Mouse (Mus musculus) heart, adult 8-10 months (tissue): ENCODE data around the gene Nkx2-1. TPM values are rescaled to one million over a fixed set of nuclear protein-coding genes. Genes with fewer than 3 reads are reported as not detected.
A peak's percentile ranks its signal among the peaks of the same experiment; 100 is the strongest.
"Not testable (repeated sequence)": the region's sequence is repeated elsewhere in the genome, so short reads cannot be mapped to it uniquely, and the experiment has no call there.

Source experiments
- DNase-seq: peaks from one replicate; pipeline ENCODE4 v3.0.0; 2022; ENCODE audit warnings: low spot score
- total RNA-seq, 4 experiments: library from RNA; stranded (reverse); gene quantifications; 2 replicates each; pipeline ENCODE4 v1.2.4; 2022

Gene Nkx2-1
- not detected for total RNA-seq

GRCm38 (mm10) chr12:56536884-56537265, at the start of gene Nkx2-1:
Gene Nkx2-1, minus strand, starts transcription at chr12:56536908.
- no peak for DNase-seq

GRCm38 (mm10) chr12:56541068-56541467, 4.4 kb upstream of the Nkx2-1 start:
- DNase-seq, result peak; percentile 36

- DNase-seq, result no peak
These were observed 3.9 kb upstream of the Nkx2-1 start for GRCm38 (mm10) chr12:56540591-56540990.

GRCm38 (mm10) chr12:56538601-56539000, 1.9 kb upstream of the Nkx2-1 start:
- DNase-seq, result no peak

- DNase-seq, result no peak
These were observed 1.2 kb upstream of the Nkx2-1 start for GRCm38 (mm10) chr12:56537931-56538330.

DNA sequence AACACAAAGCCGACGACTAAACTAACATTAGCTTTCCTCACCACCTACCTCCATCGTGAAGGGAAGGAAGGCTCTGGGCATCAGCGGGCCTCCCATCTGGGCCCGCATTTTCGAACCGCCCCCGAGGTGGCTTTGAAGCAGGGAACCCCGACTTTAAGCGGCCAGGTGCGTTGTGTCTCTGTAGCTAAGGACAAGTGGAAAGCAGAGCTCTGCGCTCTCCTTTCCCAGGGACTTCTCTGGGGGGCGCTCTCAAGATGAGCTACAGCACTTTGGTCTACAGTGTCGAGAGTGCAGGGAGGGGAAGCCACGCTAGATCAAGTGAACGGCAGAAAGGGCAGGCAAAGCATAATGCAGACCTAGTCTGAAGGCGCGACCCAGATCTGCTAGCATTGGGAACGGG, 634 bp upstream of the Nkx2-1 start:
- DNase-seq, result no peak

- no peak for DNase-seq
These were observed 379 bp downstream of the Nkx2-1 start for GRCm38 (mm10) chr12:56536174-56536883.

DNA sequence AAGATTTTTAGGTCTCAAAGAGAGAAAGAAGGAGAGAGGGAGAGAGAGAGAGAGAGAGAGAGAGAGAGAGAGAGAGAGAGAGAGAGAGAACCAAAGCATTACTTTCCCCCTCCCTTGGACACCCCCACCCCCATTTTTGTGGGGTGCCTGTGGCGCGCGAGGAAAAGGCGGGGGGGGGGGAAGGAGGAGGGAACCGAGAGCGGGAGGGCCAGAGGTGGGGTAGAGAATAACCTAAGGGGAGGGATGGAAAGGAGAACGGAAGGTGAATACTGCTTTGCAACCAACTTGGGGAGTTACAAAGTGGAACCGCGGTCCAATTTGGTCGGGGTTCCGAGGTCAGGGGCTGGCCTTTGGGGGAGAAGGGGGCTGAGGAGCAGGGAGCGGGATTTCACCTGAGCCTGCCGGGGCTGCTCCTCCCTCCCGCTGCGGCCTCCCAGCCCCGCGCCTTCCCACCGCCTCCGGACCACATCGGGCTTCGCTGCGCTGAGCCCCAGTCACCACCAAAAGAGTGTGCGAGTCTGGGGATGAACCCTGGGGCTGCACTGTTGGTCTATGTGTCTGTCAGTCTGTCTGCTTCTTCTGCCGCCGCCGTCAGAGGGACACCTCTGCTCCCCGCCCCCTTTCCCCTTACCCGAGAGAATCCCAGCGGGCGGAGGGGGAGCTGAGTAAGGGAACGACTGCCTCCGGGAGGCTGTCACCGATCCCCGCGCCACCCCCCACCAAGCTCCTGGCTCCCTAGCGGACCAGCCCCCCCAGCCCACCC, 1.1 kb downstream of the Nkx2-1 start:
- DNase-seq, result no peak

- DNase-seq, result no peak
These were observed 1.9 kb downstream of the Nkx2-1 start for GRCm38 (mm10) chr12:56534651-56535326.

DNA sequence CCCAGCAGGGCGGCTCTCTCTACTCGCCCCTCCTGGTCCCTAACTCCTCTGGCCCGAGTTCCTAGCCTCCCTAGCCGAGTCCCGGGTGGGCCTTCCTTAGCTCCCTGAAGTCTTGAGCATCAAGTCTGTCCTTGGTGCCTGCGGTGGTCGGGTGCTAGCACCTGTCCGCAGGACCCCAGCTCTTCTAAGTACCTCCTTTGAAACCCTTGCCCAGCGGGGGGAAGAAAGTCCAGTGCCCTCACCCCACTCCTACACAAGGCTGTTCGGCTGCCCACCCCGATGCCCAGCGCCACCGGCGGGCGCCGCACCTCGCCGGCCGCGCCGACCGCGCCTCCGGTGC, 2.4 kb downstream of the Nkx2-1 start:
- no peak for DNase-seq

- DNase-seq, result no peak
These were observed 3.0 kb downstream of the Nkx2-1 start for GRCm38 (mm10) chr12:56533501-56534310.

- DNase-seq, result no peak
These were observed 3.7 kb downstream of the Nkx2-1 start for GRCm38 (mm10) chr12:56532986-56533495.

DNA sequence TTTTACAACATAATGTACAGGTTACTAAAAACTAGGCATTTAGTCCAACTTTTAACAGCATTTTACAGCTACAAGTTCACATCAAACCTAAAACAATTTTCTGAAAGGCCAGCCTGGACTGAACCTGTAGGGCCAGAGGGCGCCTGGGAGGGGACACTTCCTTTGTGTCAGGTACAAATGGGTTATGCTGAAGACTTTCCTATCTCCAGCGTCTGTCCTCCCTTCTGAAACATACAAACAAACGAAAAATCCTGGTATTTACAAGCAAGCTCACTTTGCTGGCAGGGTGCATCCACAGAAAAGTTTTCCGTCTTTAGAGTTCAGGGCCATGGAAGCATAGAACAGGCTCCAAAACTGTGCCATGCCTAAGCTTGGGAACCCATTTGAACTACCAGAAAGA, 4.6 kb downstream of the Nkx2-1 start:
- no peak for DNase-seq

- no peak for DNase-seq
These were observed 5.6 kb downstream of the Nkx2-1 start for GRCm38 (mm10) chr12:56531051-56531620.

GRCm38 (mm10) chr12:56529931-56530330, 6.8 kb downstream of the Nkx2-1 start:
- no peak for DNase-seq

- DNase-seq, result no peak
These were observed 7.6 kb downstream of the Nkx2-1 start for GRCm38 (mm10) chr12:56528881-56529681.

GRCm38 (mm10) chr12:56528034-56528570, 8.6 kb downstream of the Nkx2-1 start:
- no peak for DNase-seq

- DNase-seq, result no peak
These were observed 9.6 kb downstream of the Nkx2-1 start for GRCm38 (mm10) chr12:56527071-56527470.

GRCm38 (mm10) chr12:56525219-56525797, 11.4 kb downstream of the Nkx2-1 start:
- not testable (repeated sequence) for DNase-seq

DNA sequence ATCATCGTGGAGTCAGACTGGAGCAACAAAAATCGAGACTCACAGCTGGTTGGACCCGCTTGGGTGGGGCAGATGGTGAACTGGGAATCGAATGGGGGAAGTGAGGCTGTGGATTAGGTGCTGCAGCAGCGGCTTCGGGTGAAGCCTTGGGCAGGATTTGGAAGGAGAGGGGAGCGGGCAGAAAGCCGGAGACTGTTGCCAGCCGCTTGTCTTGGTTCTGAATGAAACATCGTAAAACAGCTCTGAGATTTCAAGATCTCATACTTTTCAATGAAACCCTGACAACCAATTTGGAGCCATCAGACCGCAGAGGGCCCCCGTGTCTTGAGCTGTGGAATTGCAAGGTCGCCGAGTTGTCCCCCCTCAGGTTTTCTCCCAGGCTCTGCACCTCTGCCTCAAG, 12.5 kb downstream of the Nkx2-1 start:
- no peak for DNase-seq
